ENCODE assay signal across 8 mouse cellular contexts in the genomic region with DNA sequence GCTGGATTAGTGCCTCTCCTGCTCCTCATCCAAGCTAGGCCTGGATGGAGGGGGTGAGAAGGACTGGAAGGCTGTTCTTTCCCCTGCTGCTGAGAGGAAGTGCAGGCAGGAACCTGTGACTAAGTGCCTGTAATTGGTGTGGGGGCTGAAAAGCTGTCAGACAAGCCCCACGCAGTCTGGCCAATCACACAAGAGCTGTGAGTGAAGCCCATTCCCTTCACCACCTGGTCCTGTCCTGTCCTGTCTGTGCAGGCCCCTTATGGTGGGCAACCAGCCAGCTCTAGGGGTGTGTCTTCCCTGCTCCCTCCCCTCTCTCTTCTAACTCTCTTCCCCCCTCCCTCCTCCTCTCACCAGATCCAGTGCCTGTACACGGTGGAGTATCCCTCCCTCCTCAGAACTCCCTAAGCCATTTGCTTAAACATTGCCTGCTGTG. TPM values are rescaled to one million over a fixed set of nuclear protein-coding genes. Genes with fewer than 3 reads are reported as not detected.
DNase-seq lines count a peak whose midpoint lies in the region; ATAC-seq lines count a peak whose summit lies in the region.

No protein-coding gene starts in this region.

- H3K27me3 ChIP-seq in forebrain, embryonic 11.5 days (ENCODE audit: control insufficient read depth, insufficient read depth, low read length): no peaks in the 10 kb centered on the region
- no peaks in the 10 kb centered on the region for H3K27me3 ChIP-seq in hindbrain, embryonic 11.5 days (ENCODE audit: control insufficient read depth, insufficient read depth, low read length)

- 20% methylated on average over 2 of the region's 2 CpGs for WGBS in forebrain, embryonic 11.5 days
- 17% methylated on average over 2 of the region's 2 CpGs for WGBS in hindbrain, embryonic 11.5 days

- no peaks in the 10 kb centered on the region for H3K9me3 ChIP-seq in forebrain, embryonic 11.5 days (ENCODE audit: control insufficient read depth, low read length)
- H3K9me3 ChIP-seq in hindbrain, embryonic 11.5 days (ENCODE audit: control insufficient read depth, low read length): no peaks in the 10 kb centered on the region

- H3K4me3 ChIP-seq in forebrain, embryonic 11.5 days (ENCODE audit: low read depth, low read length): no peak overlapping the region
- no peak overlapping the region for H3K4me3 ChIP-seq in hindbrain, embryonic 11.5 days (ENCODE audit: low read depth, low read length)

- intact Hi-C loops in left cerebral cortex, postnatal 10 days (cut with DNase I): no loop called here

- H3K9ac ChIP-seq in forebrain, embryonic 11.5 days (ENCODE audit: low read length): no peak overlapping the region
- no peak overlapping the region for H3K9ac ChIP-seq in hindbrain, embryonic 11.5 days (ENCODE audit: low read depth, low read length)

- no peak overlapping the region for H3K27ac ChIP-seq in forebrain, embryonic 11.5 days (ENCODE audit: low read depth, low read length)
- no peak overlapping the region for H3K27ac ChIP-seq in hindbrain, embryonic 11.5 days (ENCODE audit: low read depth, low read length)

- peak; percentile 63; the same call in 1 of the 2 replicates for ATAC-seq in forebrain, embryonic 11.5 days (replicated peaks; ENCODE audit: low FRiP score)
- peak; percentile 57 for ATAC-seq in hindbrain, embryonic 11.5 days (ENCODE audit: low FRiP score)
- no peak for ATAC-seq in CD4-positive, CD25-positive, alpha-beta regulatory T cell, adult 4 months

- peaks cover 10% of the 10 kb centered on the region for H3K4me1 ChIP-seq in forebrain, embryonic 11.5 days (replicated peaks; ENCODE audit: control insufficient read depth, insufficient read depth, low read length)
- H3K4me1 ChIP-seq in hindbrain, embryonic 11.5 days (replicated peaks; ENCODE audit: control insufficient read depth, insufficient read depth, low read length): peaks cover 3% of the 10 kb centered on the region; the same call in 1 of the 2 replicates

- peak; percentile 64 to 82 for DNase-seq in cerebellum, postnatal 14 days
- no peak for DNase-seq in cerebellum, adult 9-11 months
- DNase-seq in 416B (ENCODE audit: low read depth): peak; percentile 70
- DNase-seq in forebrain, embryonic 11.5 days (ENCODE audit: low spot score): peak; percentile 70
- DNase-seq in hindbrain, embryonic 11.5 days (ENCODE audit: low spot score): peak; percentile 40
- DNase-seq in left cerebral cortex, postnatal 10 days (ENCODE audit: extremely low spot score in 1 of 2, low spot score in 2 of 2): peak; percentile 31 to 74
- peak; percentile 75 to 79 for DNase-seq in right cerebral cortex, adult 2 months (ENCODE audit: low spot score in 2 of 2)

- no peaks in the 10 kb centered on the region for H3K36me3 ChIP-seq in forebrain, embryonic 11.5 days (ENCODE audit: control insufficient read depth, insufficient read depth, low read length)
- H3K36me3 ChIP-seq in hindbrain, embryonic 11.5 days (ENCODE audit: control insufficient read depth, insufficient read depth, low read length): no peaks in the 10 kb centered on the region

- no peak overlapping the region for H3K4me2 ChIP-seq in forebrain, embryonic 11.5 days (ENCODE audit: low read depth, low read length, severe bottlenecking)
- H3K4me2 ChIP-seq in hindbrain, embryonic 11.5 days (replicated peaks; ENCODE audit: low read depth, low read length): no peak overlapping the region

RNA-seq across cellular contexts. Expression of gene Sult5a1, which starts 20.5 kb away (rescaled TPM):
- polyA plus RNA-seq in forebrain, embryonic 11.5 days (2014; fragmentation: Nextera tagmentation; extraction: Ambion mirVana): 2.9 and 4.3 TPM in 2 replicates
- 4.8 and 5.5 TPM in 2 replicates for polyA plus RNA-seq in hindbrain, embryonic 11.5 days (2014; fragmentation: Nextera tagmentation; extraction: Ambion mirVana)
- not detected for total RNA-seq in left cerebral cortex, postnatal 10 days (2021)
- polyA plus RNA-seq in CD4-positive, CD25-positive, alpha-beta regulatory T cell, adult 4 months (2017; shearing (Covaris generic)): under 1 TPM in 1 of 2 experiments, not detected in 1; 0.42 TPM

RNA-seq across cellular contexts. Expression of gene Cpne7, which starts 20.5 kb away (rescaled TPM):
- polyA plus RNA-seq in forebrain, embryonic 11.5 days (2014; fragmentation: Nextera tagmentation; extraction: Ambion mirVana): 0.19 TPM in 1 of 2 replicates, not detected in the other
- 0.10 and 0.45 TPM in 2 replicates for polyA plus RNA-seq in hindbrain, embryonic 11.5 days (2014; fragmentation: Nextera tagmentation; extraction: Ambion mirVana)
- total RNA-seq in left cerebral cortex, postnatal 10 days (2021): 10 to 100 TPM; 75.7 to 94.1 TPM
- polyA plus RNA-seq in CD4-positive, CD25-positive, alpha-beta regulatory T cell, adult 4 months (2017; shearing (Covaris generic)): 1 to 10 TPM; 1.0 to 2.7 TPM

RNA-seq across cellular contexts. Expression of gene Rpl13, which starts 35.5 kb away (rescaled TPM):
- 1,219 and 1,311 TPM in 2 replicates for polyA plus RNA-seq in forebrain, embryonic 11.5 days (2014; fragmentation: Nextera tagmentation; extraction: Ambion mirVana)
- polyA plus RNA-seq in hindbrain, embryonic 11.5 days (2014; fragmentation: Nextera tagmentation; extraction: Ambion mirVana): 1,308 and 1,334 TPM in 2 replicates
- total RNA-seq in left cerebral cortex, postnatal 10 days (2021): 100 to 1,000 TPM; 451 to 456 TPM
- polyA plus RNA-seq in CD4-positive, CD25-positive, alpha-beta regulatory T cell, adult 4 months (2017; shearing (Covaris generic)): 1,000 to 10,000 TPM; 2,671 to 2,712 TPM

RNA-seq across cellular contexts. Expression of gene Dpep1, which starts 48.4 kb away (rescaled TPM):
- 0.81 and 1.5 TPM in 2 replicates for polyA plus RNA-seq in forebrain, embryonic 11.5 days (2014; fragmentation: Nextera tagmentation; extraction: Ambion mirVana)
- 0.43 and 0.85 TPM in 2 replicates for polyA plus RNA-seq in hindbrain, embryonic 11.5 days (2014; fragmentation: Nextera tagmentation; extraction: Ambion mirVana)
- total RNA-seq in left cerebral cortex, postnatal 10 days (2021): not detected
- not detected for polyA plus RNA-seq in CD4-positive, CD25-positive, alpha-beta regulatory T cell, adult 4 months (2017; shearing (Covaris generic))
